Mouse (Mus musculus) stomach, postnatal 0 days (tissue): ENCODE data around the gene Arl6ip4.

Experiments
- CTCF ChIP-seq: IDR thresholded peaks from 2 replicates; pipeline ENCODE4 v1.5.1; 2016; ENCODE audit warnings: antibody characterized with exemption, low read depth, mild to moderate bottlenecking, moderate library complexity
- EP300 ChIP-seq: optimal IDR thresholded peaks from 2 replicates; pipeline ENCODE3; 2016; ENCODE audit warnings: antibody characterized with exemption

DNA sequence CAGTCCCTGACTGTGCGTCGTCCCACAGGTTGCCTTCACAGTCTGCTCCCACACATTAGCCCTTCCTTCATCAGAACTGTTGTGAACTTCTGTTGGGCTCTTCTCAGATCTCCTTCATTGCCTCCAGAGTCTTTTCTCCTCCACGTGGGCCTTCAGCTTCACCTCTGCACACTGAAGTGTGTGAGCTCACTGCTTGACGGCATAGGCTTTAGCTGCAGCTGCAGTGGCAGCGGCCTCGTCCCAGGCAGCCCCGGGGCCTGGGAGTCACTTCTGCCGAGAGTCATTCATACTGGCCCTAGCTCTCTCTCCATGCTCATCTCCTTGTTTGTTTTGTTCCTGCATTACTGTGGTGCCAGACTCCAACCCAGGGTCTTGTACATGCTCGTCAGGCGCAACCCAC, 51.7 kb downstream of the Arl6ip4 start:
- TF ChIP-seq CTCF (no peak), EP300 (no peak)
